Mouse (Mus musculus) testis, postnatal 14 days (tissue): Measurements from ENCODE around the gene Myo15b.

Experiments
- DNase-seq: peaks from one replicate; pipeline ENCODE4 v3.0.0; 2021; ENCODE audit warnings: low spot score

Gene Myo15b

GRCm38 (mm10) chr11:115858354-115858753 lies at the start of gene Myo15b:
Gene Myo15b, plus strand, starts transcription at chr11:115858406.
- DNase-seq: no peak

- DNase-seq: no peak
Observed at GRCm38 (mm10) chr11:115808696-115809310, 49.4 kb upstream of the Myo15b start.

GRCm38 (mm10) chr11:115809311-115809781 lies 48.9 kb upstream of the Myo15b start:
- no peak for DNase-seq

GRCm38 (mm10) chr11:115810377-115810776 lies 47.8 kb upstream of the Myo15b start:
- DNase-seq: no peak

- no peak for DNase-seq
Observed at GRCm38 (mm10) chr11:115811381-115812093, 46.7 kb upstream of the Myo15b start.

GRCm38 (mm10) chr11:115812095-115812494 lies 46.1 kb upstream of the Myo15b start:
- no peak for DNase-seq

- peak; percentile 48 for DNase-seq
Observed at GRCm38 (mm10) chr11:115812533-115813420, 45.4 kb upstream of the Myo15b start.

GRCm38 (mm10) chr11:115813507-115814296 lies 44.5 kb upstream of the Myo15b start, which contains the start of gene Caskin2:
Gene Caskin2, minus strand, starts transcription at chr11:115813639.
- DNase-seq: peak; percentile 94

- peak; percentile 86 for DNase-seq
Observed at GRCm38 (mm10) chr11:115814605-115815450, 43.4 kb upstream of the Myo15b start, which contains the start of gene Tsen54. Gene Tsen54, plus strand, starts transcription at chr11:115814724.

GRCm38 (mm10) chr11:115817331-115817730 lies 40.9 kb upstream of the Myo15b start:
- no peak for DNase-seq

- DNase-seq: no peak
Observed at GRCm38 (mm10) chr11:115819915-115820623, 38.1 kb upstream of the Myo15b start.

- no peak for DNase-seq
Observed at GRCm38 (mm10) chr11:115821001-115821400, 37.2 kb upstream of the Myo15b start.

- peak; percentile 88 for DNase-seq
Observed at GRCm38 (mm10) chr11:115823774-115824740, 34.1 kb upstream of the Myo15b start, which contains the start of gene Llgl2. Gene Llgl2, plus strand, starts transcription at chr11:115824049.

- DNase-seq: no peak
Observed at GRCm38 (mm10) chr11:115824813-115825212, 33.4 kb upstream of the Myo15b start.

GRCm38 (mm10) chr11:115826487-115826886 lies 31.7 kb upstream of the Myo15b start:
- no peak for DNase-seq

GRCm38 (mm10) chr11:115827624-115828023 lies 30.6 kb upstream of the Myo15b start:
- DNase-seq: no peak

GRCm38 (mm10) chr11:115829036-115829435 lies 29.2 kb upstream of the Myo15b start:
- no peak for DNase-seq

GRCm38 (mm10) chr11:115830550-115831325 lies 27.5 kb upstream of the Myo15b start:
- DNase-seq: no peak
